Mouse (Mus musculus) stomach, embryonic 16.5 days (tissue): ENCODE data around the gene Nek11. TPM values are rescaled to one million over a fixed set of nuclear protein-coding genes. Genes with fewer than 3 reads are reported as not detected.

Source experiments
- ATAC-seq: fragments of 200-750 bp; cut with Nextera tagmentation; 2 replicates; pipeline ENCODE4 v1.8.0; 2017; ENCODE audit warnings: moderate number of reproducible peaks, moderate TSS enrichment; ENCODE audit not compliant: insufficient read depth, low FRiP score
- H3K27ac ChIP-seq: fragments of 300-500 bp; sonication (generic); 2 replicates; pipeline ENCODE4 v1.5.1; 2014; ENCODE audit warnings: low read length
- H3K27me3 ChIP-seq: fragments of 300-500 bp; sonication (generic); 2 replicates; pipeline ENCODE4 v1.6.1; 2014; ENCODE audit warnings: low read length, control low read depth, mixed read lengths; ENCODE audit not compliant: control insufficient read depth, insufficient read depth
- H3K36me3 ChIP-seq: fragments of 300-500 bp; sonication (generic); 2 replicates; pipeline ENCODE4 v1.6.1; 2014; ENCODE audit warnings: low read length; ENCODE audit not compliant: control insufficient read depth, insufficient read depth
- H3K4me1 ChIP-seq: fragments of 300-500 bp; sonication (generic); 2 replicates; pipeline ENCODE4 v1.6.1; 2014; ENCODE audit warnings: low read length, control low read depth, mixed read lengths; ENCODE audit not compliant: control insufficient read depth, insufficient read depth
- H3K4me2 ChIP-seq: fragments of 300-500 bp; sonication (generic); 2 replicates; pipeline ENCODE4 v1.6.1; 2014; ENCODE audit warnings: low read depth, low read length, mixed read lengths
- H3K4me3 ChIP-seq: fragments of 300-500 bp; sonication (generic); replicated peaks from 2 replicates; pipeline ENCODE4 v1.5.1; 2014; ENCODE audit warnings: mild to moderate bottlenecking, low read length
- H3K9ac ChIP-seq: fragments of 300-500 bp; sonication (generic); 2 replicates; pipeline ENCODE4 v1.6.1; 2014; ENCODE audit warnings: low read length
- H3K9me3 ChIP-seq: fragments of 300-500 bp; sonication (generic); replicated peaks from 2 replicates; pipeline ENCODE4 v1.6.1; 2016; ENCODE audit warnings: low read length, control low read depth; ENCODE audit not compliant: control insufficient read depth
- WGBS: fragments of 180-500 bp; shearing (Covaris S2); extraction: QIAGEN DNeasy Blood & Tissue Kit; methylation state at CpG from one replicate; pipeline ENCODE4 v1.1.7; 2014; 5-methylcytosine and 5-hydroxymethylcytosine counted together
- polyA plus RNA-seq: library from polyadenylated mRNA; unstranded; fragments of >200 nt; fragmentation: Nextera tagmentation; extraction: Ambion mirVana; gene quantifications from 2 replicates; pipeline ENCODE4 v1.2.1, GENCODE M21; 2015

Nek11 gene
- polyA plus RNA-seq, 1 experiment from 2014 or later, result 0.27 TPM

DNA sequence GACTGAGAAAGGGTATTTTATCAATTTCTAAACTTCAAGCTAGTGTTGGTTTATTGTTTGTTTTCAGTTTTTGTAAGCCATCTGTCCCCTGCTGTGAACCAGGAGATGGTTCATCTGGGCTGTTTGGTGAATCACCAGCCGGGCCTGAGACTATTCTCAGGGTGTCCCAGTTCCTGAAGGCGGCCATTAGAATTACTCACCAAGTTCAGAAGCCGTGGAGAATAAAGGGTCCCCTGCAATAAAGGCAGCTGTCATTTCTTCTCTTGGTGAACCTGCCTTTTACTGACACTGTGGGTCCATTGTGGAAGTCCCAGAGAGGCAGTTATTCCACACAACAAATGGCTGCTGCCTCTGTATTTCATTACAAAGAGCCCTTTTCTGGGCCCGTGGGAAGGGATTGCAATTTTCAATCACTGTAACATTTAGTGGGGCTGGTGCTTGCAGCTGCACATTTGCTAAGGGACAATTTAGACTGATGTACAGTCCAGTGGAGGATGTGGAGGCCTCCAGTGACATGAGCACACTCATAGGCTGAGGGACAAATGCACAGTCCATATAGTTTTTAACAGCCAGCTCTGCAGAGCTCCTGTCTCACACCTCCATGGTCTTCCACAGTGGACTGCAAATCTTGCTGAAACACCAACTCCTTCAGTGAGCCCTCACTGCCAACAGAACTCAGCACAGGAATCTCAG, 142.8 kb downstream of the Nek11 start:
- Histone ChIP-seq H3K9ac (no peak overlapping the region), H3K4me1 (no peaks in the 10 kb centered on the region), H3K4me2 (no peak overlapping the region), H3K27me3 (no peaks in the 10 kb centered on the region), H3K4me3 (no peak overlapping the region), H3K9me3 (no peaks in the 10 kb centered on the region), H3K27ac (no peak overlapping the region), H3K36me3 (no peaks in the 10 kb centered on the region)
- no peak for ATAC-seq
- WGBS, result 78% methylated on average over 4 of the region's 4 CpGs

DNA sequence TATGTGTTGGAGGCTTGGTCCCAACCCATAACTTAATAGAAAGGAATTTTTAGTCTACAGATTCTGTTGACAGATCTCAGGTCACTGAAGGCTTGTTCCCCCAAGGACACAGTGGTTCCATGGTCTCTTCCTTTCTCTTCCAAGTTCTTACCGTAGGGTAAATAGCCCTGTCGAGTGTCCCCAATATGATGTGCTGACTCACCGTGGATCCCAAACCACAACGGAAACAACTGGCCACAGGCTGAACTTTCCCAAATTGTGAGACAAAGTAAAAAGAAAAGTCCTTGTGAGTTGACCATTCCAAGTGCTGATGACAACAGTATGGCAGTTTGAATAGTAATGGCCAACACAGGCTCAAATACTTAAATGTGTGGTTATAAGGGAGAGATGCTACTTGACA, 144.1 kb downstream of the Nek11 start:
- Histone ChIP-seq H3K9ac (no peak overlapping the region), H3K4me1 (no peaks in the 10 kb centered on the region), H3K9me3 (no peaks in the 10 kb centered on the region), H3K36me3 (no peaks in the 10 kb centered on the region), H3K4me3 (no peak overlapping the region), H3K4me2 (no peak overlapping the region), H3K27ac (no peak overlapping the region), H3K27me3 (no peaks in the 10 kb centered on the region)
- WGBS, result 90% methylated on average over 4 of the region's 4 CpGs
- ATAC-seq, result no peak

DNA sequence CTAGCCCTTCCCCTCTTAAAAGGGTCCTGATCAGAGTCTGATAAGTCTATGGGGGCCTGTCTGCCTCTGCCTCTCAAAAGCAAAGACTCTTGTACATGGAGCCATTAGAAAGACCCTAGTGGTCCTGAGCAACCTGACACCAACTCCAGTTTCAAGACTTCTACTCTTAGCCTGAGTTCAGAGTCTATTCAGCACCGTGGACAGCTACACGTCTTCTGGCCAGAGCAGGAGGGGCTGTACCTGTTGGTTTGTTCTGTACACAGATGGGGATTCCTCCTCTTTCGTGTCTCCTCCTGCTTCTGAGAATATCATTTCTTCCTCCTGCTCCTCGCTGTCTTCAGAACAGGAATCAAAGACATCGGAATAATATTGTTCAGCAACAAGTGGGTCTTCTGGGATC, 151.3 kb downstream of the Nek11 start:
- 25% methylated on average over 5 of the region's 5 CpGs for WGBS
- H3K4me1 ChIP-seq, result no peaks in the 10 kb centered on the region
- H3K36me3 ChIP-seq, result no peaks in the 10 kb centered on the region
- no peak for ATAC-seq
- no peak overlapping the region for H3K4me3 ChIP-seq
- H3K27ac ChIP-seq, result no peak overlapping the region
- no peaks in the 10 kb centered on the region for H3K9me3 ChIP-seq
- no peak overlapping the region for H3K9ac ChIP-seq
- H3K4me2 ChIP-seq, result no peak overlapping the region
- H3K27me3 ChIP-seq, result no peaks in the 10 kb centered on the region

DNA sequence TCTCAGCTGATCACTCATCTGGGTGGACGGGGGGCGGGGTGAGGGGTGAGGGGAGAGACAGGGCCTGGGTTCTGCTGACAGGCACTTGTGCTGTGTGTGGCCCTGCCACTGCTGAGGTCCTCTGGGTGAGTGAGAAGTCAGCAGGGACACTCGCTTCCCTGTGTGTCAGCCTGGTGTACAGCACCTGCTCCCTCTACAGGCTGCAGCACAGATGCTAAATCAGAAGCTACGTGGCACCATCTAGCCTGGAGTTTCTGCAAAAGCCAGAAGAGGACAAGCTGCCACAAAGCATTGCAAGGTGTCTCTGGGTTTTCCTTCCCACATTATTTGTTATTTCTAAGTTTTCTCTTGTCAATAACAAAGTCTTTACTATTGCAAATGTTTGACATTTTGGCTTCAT, 180.9 kb downstream of the Nek11 start:
- H3K4me2 ChIP-seq, result no peak overlapping the region
- no peaks in the 10 kb centered on the region for H3K4me1 ChIP-seq
- no peak for ATAC-seq
- no peaks in the 10 kb centered on the region for H3K9me3 ChIP-seq
- no peak overlapping the region for H3K4me3 ChIP-seq
- 35% methylated on average over 4 of the region's 4 CpGs for whole genome bisulfite sequencing
- no peak overlapping the region for H3K27ac ChIP-seq
- H3K27me3 ChIP-seq, result no peaks in the 10 kb centered on the region
- H3K9ac ChIP-seq, result no peak overlapping the region
- no peaks in the 10 kb centered on the region for H3K36me3 ChIP-seq

DNA sequence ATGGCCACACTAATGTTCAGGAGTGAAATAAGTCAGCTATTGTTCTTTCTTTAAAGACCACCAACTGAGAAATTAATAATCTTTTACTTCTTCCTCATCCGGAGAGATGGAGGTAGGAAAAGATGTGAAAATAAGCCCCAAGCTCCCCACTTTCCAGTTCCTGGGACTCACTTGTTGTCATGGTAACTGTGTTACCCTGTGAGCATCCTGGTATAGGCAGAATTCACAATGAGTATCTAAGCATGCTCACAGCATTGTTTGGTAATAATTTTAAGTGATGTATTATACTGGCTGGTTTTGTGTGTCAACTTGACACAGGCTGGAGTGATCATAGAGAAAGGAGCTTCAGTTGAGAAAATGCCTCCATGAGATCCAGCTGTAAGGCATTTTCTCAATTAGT, 195.0 kb downstream of the Nek11 start:
- H3K27ac ChIP-seq, result no peak overlapping the region
- no peaks in the 10 kb centered on the region for H3K4me1 ChIP-seq
- H3K4me3 ChIP-seq, result no peak overlapping the region
- no peaks in the 10 kb centered on the region for H3K36me3 ChIP-seq
- H3K9me3 ChIP-seq, result no peaks in the 10 kb centered on the region
- ATAC-seq, result no peak
- H3K27me3 ChIP-seq, result no peaks in the 10 kb centered on the region
- no peak overlapping the region for H3K4me2 ChIP-seq
- WGBS, result 85% methylated on average over 1 of the region's 1 CpGs
- no peak overlapping the region for H3K9ac ChIP-seq

DNA sequence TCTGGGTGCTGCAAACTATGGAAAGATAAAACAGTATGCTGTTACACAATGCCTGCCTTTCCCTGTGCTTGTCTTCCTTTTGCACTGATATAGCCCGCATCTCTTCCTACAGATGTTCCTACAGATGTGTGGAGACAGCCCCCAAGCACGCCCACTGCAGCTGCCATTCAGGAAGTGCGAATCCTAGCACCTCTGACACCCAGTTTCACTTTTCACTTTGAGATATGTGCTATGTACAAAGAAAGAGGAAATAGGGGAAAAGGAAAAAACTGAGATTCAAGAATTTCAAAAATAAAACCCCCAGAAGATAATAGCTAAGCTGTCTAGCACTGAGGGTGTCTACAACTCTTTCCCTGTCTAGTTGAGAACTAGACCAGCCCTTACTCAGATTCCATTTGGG, 208.6 kb downstream of the Nek11 start:
- no peak for ATAC-seq
- Histone ChIP-seq H3K9me3 (no peaks in the 10 kb centered on the region), H3K27me3 (no peaks in the 10 kb centered on the region), H3K9ac (no peak overlapping the region), H3K4me1 (no peaks in the 10 kb centered on the region), H3K4me3 (no peak overlapping the region), H3K36me3 (no peaks in the 10 kb centered on the region), H3K4me2 (no peak overlapping the region), H3K27ac (no peak overlapping the region)
- WGBS, result 71% methylated on average over 3 of the region's 3 CpGs

DNA sequence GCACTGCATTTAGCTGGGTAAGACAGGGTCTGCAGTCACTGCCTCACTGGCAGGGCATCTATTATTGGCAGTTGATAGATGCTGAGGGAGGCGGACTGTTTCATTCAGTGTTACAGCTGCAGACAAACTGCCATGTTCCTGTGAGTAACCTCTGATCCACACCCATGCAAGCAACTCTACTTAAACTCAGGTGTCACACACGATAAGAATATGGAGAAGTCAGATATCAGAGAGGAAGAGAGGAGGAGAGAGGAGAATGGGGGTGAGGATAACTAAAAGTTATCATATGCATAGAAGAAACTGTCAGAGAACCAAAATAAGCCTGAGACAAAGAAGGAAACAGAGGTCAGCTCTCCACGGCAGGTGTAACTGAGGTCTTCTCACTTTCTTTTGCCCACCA, 212.9 kb downstream of the Nek11 start:
- no peak overlapping the region for H3K4me2 ChIP-seq
- no peak for ATAC-seq

DNA sequence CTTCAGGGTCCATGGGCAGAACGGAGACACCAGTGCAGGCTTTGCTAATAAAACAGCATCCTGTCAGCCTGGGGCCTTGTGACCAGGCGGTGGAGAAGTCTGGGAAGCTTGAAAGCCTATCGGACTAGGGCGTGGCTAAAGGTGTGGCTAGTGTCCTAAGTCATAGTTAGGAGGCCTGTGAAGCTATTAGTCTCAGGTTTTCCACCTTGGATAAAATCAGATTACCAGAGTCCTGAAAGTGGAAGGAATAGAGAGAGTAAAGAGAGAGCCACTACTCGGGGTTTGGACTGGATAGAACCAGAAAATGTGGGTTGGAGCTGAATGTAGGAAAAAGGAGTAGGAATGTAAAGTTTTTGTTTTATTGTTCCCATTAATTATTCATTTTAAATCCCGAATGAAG, 250.3 kb downstream of the Nek11 start, which contains the start of gene 1700080E11Rik:
Gene 1700080E11Rik, minus strand, starts transcription at position 101 of the 400 bp plus-strand sequence.
- H3K4me2 ChIP-seq, result no peak within 1 kb of the TSS
- no peak for ATAC-seq
- H3K4me3 ChIP-seq, result no peak within 1 kb of the TSS
- H3K9ac ChIP-seq, result no peak within 1 kb of the TSS
- no peaks in the 10 kb centered on the region for H3K27me3 ChIP-seq
- no peaks in the 10 kb centered on the region for H3K9me3 ChIP-seq
- H3K4me1 ChIP-seq, result no peaks in the 10 kb centered on the region
- no peaks in the 10 kb centered on the region for H3K36me3 ChIP-seq
- 76% methylated on average over 6 of the region's 6 CpGs for WGBS
- no peak within 1 kb of the TSS for H3K27ac ChIP-seq

More for the DNA sequence above, 212.9 kb downstream of the Nek11 start:
- Histone ChIP-seq H3K9ac (no peak overlapping the region), H3K4me1 (no peaks in the 10 kb centered on the region), H3K27me3 (no peaks in the 10 kb centered on the region), H3K4me3 (no peak overlapping the region), H3K9me3 (no peaks in the 10 kb centered on the region), H3K27ac (no peak overlapping the region), H3K36me3 (no peaks in the 10 kb centered on the region)
- 74% methylated on average over 3 of the region's 3 CpGs for WGBS

DNA sequence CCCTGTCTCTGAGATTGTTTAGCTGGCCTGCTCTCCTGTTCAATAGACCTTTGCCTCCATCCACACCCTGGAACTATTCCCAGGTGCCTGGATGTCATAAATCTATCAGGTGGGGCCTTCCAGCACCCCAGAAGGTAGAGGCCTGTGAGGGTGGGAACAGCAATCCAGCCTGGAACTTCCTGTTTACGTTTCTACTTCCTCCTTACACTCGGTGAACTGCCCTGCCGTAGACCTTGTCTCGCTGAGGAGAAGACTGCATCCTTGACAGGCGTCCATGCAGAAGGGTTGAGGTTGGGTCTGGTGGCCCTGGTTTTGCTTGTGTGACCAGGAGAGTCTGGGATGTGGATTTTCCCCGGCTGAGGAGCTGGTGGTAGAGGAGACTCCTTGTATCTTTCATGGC, 256.1 kb downstream of the Nek11 start:
- no peaks in the 10 kb centered on the region for H3K4me1 ChIP-seq
- no peak overlapping the region for H3K27ac ChIP-seq
- no peak overlapping the region for H3K9ac ChIP-seq
- no peaks in the 10 kb centered on the region for H3K27me3 ChIP-seq
- H3K4me3 ChIP-seq, result no peak overlapping the region
- H3K4me2 ChIP-seq, result no peak overlapping the region
- WGBS, result 62% methylated on average over 6 of the region's 6 CpGs
- H3K9me3 ChIP-seq, result no peaks in the 10 kb centered on the region
- no peak for ATAC-seq
- no peaks in the 10 kb centered on the region for H3K36me3 ChIP-seq
